Mouse (Mus musculus) megakaryocyte, embryonic 14.5 days (primary cell): ENCODE measurements at regions not wholly inside any gene's neighbourhood (a gene's known extent, or its start where the extent isn't known, plus 50 kb on each side); places are given as distances from the start of the nearest gene placed in this dataset.

Experiments
- FLI1 ChIP-seq: IDR thresholded peaks from 2 replicates; pipeline ENCODE4 v1.6.1; 2012; ENCODE audit warnings: low read length, inconsistent platforms, mixed read lengths
- GATA1 ChIP-seq: IDR thresholded peaks from 3 replicates; pipeline ENCODE4 v1.6.1; 2012; ENCODE audit warnings: mixed read lengths, low read length, inconsistent platforms, borderline replicate concordance

- TF ChIP-seq GATA1 (no peak), FLI1 (no peak)
Measured at GRCm38 (mm10) chr9:101552789-101553188, 301.2 kb upstream of the Ppp2r3a start.
